Mouse (Mus musculus): ENCODE measurements around the gene Chuk.

DNA sequence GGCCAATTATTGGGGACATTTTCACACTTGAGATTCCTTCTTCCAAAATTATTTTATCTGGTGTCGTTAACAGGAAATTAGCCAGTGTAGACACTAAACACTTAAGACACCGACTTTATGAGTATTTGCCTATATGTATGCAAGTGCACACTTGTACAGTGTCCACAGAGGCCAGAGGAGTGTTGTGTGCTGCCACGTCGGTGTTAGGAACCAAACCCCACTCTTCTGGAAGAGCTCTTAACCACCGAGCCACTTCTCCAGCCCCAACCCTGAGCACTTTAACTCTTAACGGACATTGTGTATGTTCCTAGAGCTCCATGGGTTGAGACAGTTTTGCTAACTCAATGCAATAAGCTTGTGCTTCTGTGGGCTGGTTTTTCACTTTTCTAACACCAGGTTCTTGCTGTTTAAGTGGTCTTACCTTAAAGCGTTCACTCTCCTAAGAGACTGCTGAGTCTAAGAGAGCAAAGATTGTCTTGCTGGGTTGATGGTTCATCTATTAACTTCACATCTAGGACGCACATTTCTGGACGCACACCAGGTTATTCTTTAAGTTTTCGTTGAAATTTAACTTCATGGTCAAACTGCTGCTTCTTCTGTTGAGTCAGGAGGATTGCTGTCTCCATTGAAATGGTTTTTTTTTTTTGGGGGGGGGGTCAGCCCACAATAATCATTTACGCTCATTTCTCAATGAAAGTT is 75.1 kb downstream of the Chuk start:
- TF ChIP-seq CTCF (IDR thresholded peaks at IDR 0.05; ENCODE audit: low read depth, low read length) (no peak), POLR2A (IDR thresholded peaks at IDR 0.05; ENCODE audit: borderline replicate concordance, low read depth, low read length) (no peak)
